Mouse (Mus musculus) MEL (cell line): ENCODE measurements around the gene Rbck1. TPM values are rescaled to one million over a fixed set of nuclear protein-coding genes. Genes with fewer than 3 reads are reported as not detected.
A peak's percentile ranks its signal among the peaks of the same experiment; 100 is the strongest.

ENCODE experiments used
- DNase-seq: peaks from one replicate; pipeline ENCODE4 v3.0.0; 2011; ENCODE audit warnings: low read depth, low spot score
- H3K27ac ChIP-seq: 2 replicates; pipeline ENCODE4 v1.5.1; 2012; ENCODE audit warnings: low read depth, mild to moderate bottlenecking, control low read depth, low read length, moderate library complexity; ENCODE audit not compliant: control insufficient read depth
- H3K27me3 ChIP-seq, 2 experiments: fragments of 150-350 bp in 1 of 2; sonication (generic) in 1 of 2; 2 replicates each; pipeline ENCODE4 v1.6.1; 2012; ENCODE audit warnings: low read length in 2 of 2, mild to moderate bottlenecking in 2 of 2, improper control_type of control experiment in 1 of 2, moderate library complexity in 1 of 2; ENCODE audit not compliant: insufficient read depth in 2 of 2, control insufficient read depth in 1 of 2
- H3K36me3 ChIP-seq, 2 experiments: 2 replicates each; pipeline ENCODE4 v1.6.1; 2012 to 2014; ENCODE audit warnings: low read length in 2 of 2, improper control_type of control experiment in 1 of 2, inconsistent platforms in 1 of 2, mild to moderate bottlenecking in 1 of 2; ENCODE audit not compliant: insufficient read depth in 2 of 2, control insufficient read depth in 1 of 2
- H3K4me1 ChIP-seq, 2 experiments: fragments of 150-350 bp in 1 of 2; sonication (generic) in 1 of 2; 2 replicates each; pipeline ENCODE4 v1.6.1; 2012; ENCODE audit warnings: low read length in 2 of 2, improper control_type of control experiment in 1 of 2, mild to moderate bottlenecking in 1 of 2; ENCODE audit not compliant: insufficient read depth in 2 of 2, control insufficient read depth in 1 of 2
- H3K4me3 ChIP-seq, 2 experiments: fragments of 150-350 bp in 1 of 2; sonication (generic) in 1 of 2; 2 replicates each; pipeline ENCODE4 v1.5.1; 2012; ENCODE audit warnings: low read depth in 2 of 2, low read length in 2 of 2, mild to moderate bottlenecking in 2 of 2, moderate library complexity in 2 of 2, control low read depth in 1 of 2, improper control_type of control experiment in 1 of 2; ENCODE audit not compliant: control insufficient read depth in 1 of 2, insufficient read depth in 1 of 2
- H3K79me2 ChIP-seq: 2 replicates; pipeline ENCODE4 v1.6.1; 2012; ENCODE audit warnings: mild to moderate bottlenecking, low read length, moderate library complexity; ENCODE audit not compliant: control insufficient read depth, poor library complexity, insufficient read depth
- H3K9ac ChIP-seq: 2 replicates; pipeline ENCODE4 v1.6.1; 2012; ENCODE audit warnings: low read depth, mild to moderate bottlenecking, control low read depth, low read length, moderate library complexity; ENCODE audit not compliant: control insufficient read depth, poor library complexity, severe bottlenecking
- H3K9me3 ChIP-seq: fragments of 150-350 bp; sonication (generic); replicated peaks from 2 replicates; pipeline ENCODE4 v1.6.1; 2012; ENCODE audit warnings: mild to moderate bottlenecking, low read length, improper control_type of control experiment, moderate library complexity; ENCODE audit not compliant: insufficient read depth
- BHLHE40 ChIP-seq: IDR thresholded peaks from 2 replicates; pipeline ENCODE4 v1.6.1; 2012; ENCODE audit warnings: low read depth, mild to moderate bottlenecking, inconsistent platforms, low read length, improper control_type of control experiment, borderline replicate concordance
- CTCF ChIP-seq, 3 experiments: IDR thresholded peaks in 2 of 3; conservative IDR thresholded peaks in 1 of 3; 2 replicates each; pipeline ENCODE4 v1.5.1; 2011 to 2012; ENCODE audit warnings: low read length in 3 of 3, low read depth in 2 of 3, mild to moderate bottlenecking in 2 of 3, improper control_type of control experiment in 1 of 3, inconsistent platforms in 1 of 3, mixed read lengths in 1 of 3, moderate library complexity in 1 of 3; ENCODE audit not compliant: control insufficient read depth in 1 of 3, insufficient read depth in 1 of 3, poor library complexity in 1 of 3, severe bottlenecking in 1 of 3
- ELF1 ChIP-seq: IDR thresholded peaks from 2 replicates; pipeline ENCODE4 v1.6.1; 2014; ENCODE audit warnings: low read depth, mild to moderate bottlenecking, inconsistent platforms, low read length, improper control_type of control experiment, moderate library complexity
- EP300 ChIP-seq, 2 experiments: IDR thresholded peaks; 2 replicates each; pipeline ENCODE4 v1.6.1; 2011; ENCODE audit warnings: improper control_type of control experiment in 2 of 2, low read length in 2 of 2, low read depth in 1 of 2, mild to moderate bottlenecking in 1 of 2
- ETS1 ChIP-seq: IDR thresholded peaks from 2 replicates; pipeline ENCODE4 v1.6.1; 2012; ENCODE audit warnings: low read depth, mild to moderate bottlenecking, inconsistent platforms, low read length, improper control_type of control experiment, moderate library complexity
- GABPA ChIP-seq: IDR thresholded peaks from 2 replicates; pipeline ENCODE4 v1.6.1; 2012; ENCODE audit warnings: low read depth, mild to moderate bottlenecking, inconsistent platforms, low read length, improper control_type of control experiment, moderate library complexity
- GATA1 ChIP-seq: IDR thresholded peaks from 2 replicates; pipeline ENCODE4 v1.6.1; 2011; ENCODE audit warnings: low read depth, low read length, improper control_type of control experiment
- HCFC1 ChIP-seq: IDR thresholded peaks from 2 replicates; pipeline ENCODE4 v1.6.1; 2012; ENCODE audit warnings: low read depth, mild to moderate bottlenecking, inconsistent platforms, low read length, improper control_type of control experiment, moderate library complexity
- MAFK ChIP-seq: IDR thresholded peaks from 2 replicates; pipeline ENCODE4 v1.6.1; 2011; ENCODE audit warnings: low read depth, mild to moderate bottlenecking, low read length, improper control_type of control experiment, borderline replicate concordance
- MAX ChIP-seq: IDR thresholded peaks from 2 replicates; pipeline ENCODE4 v1.6.1; 2011; ENCODE audit warnings: low read length, improper control_type of control experiment
- MAZ ChIP-seq: IDR thresholded peaks from 2 replicates; pipeline ENCODE4 v1.6.1; 2012; ENCODE audit warnings: low read depth, mild to moderate bottlenecking, inconsistent platforms, low read length, improper control_type of control experiment
- MXI1 ChIP-seq: IDR thresholded peaks from 2 replicates; pipeline ENCODE4 v1.6.1; 2011; ENCODE audit warnings: mild to moderate bottlenecking, low read depth, low read length, improper control_type of control experiment
- MYB ChIP-seq: IDR thresholded peaks from 2 replicates; pipeline ENCODE4 v1.6.1; 2011; ENCODE audit warnings: mild to moderate bottlenecking, low read depth, low read length, improper control_type of control experiment
- MYC ChIP-seq: IDR thresholded peaks from 2 replicates; pipeline ENCODE4 v1.6.1; 2011; ENCODE audit warnings: low read depth, mild to moderate bottlenecking, low read length, improper control_type of control experiment, moderate library complexity
- RCOR1 ChIP-seq: IDR thresholded peaks from 2 replicates; pipeline ENCODE4 v1.6.1; 2012; ENCODE audit warnings: low read depth, mild to moderate bottlenecking, inconsistent platforms, low read length, improper control_type of control experiment
- SIN3A ChIP-seq: IDR thresholded peaks from 2 replicates; pipeline ENCODE4 v1.6.1; 2012; ENCODE audit warnings: low read length, improper control_type of control experiment, inconsistent platforms
- TAL1 ChIP-seq: IDR thresholded peaks from 2 replicates; pipeline ENCODE4 v1.6.1; 2012; ENCODE audit warnings: mild to moderate bottlenecking, inconsistent platforms, low read length, moderate library complexity, mixed read lengths
- TBP ChIP-seq: IDR thresholded peaks from 2 replicates; pipeline ENCODE4 v1.8.0; 2011; ENCODE audit warnings: low read depth, low read length, improper control_type of control experiment
- TCF12 ChIP-seq: IDR thresholded peaks from 2 replicates; pipeline ENCODE4 v1.6.1; 2014; ENCODE audit warnings: low read depth, mild to moderate bottlenecking, inconsistent platforms, low read length, improper control_type of control experiment, moderate library complexity
- ZKSCAN1 ChIP-seq: IDR thresholded peaks from 2 replicates; pipeline ENCODE4 v1.6.1; 2012; ENCODE audit warnings: low read depth, mild to moderate bottlenecking, inconsistent platforms, low read length, improper control_type of control experiment, moderate library complexity
- ZMIZ1 ChIP-seq: IDR thresholded peaks from 2 replicates; pipeline ENCODE4 v1.6.1; 2012; ENCODE audit warnings: low read depth, mild to moderate bottlenecking, inconsistent platforms, low read length, improper control_type of control experiment, moderate library complexity
- ZNF384 ChIP-seq: IDR thresholded peaks from 2 replicates; pipeline ENCODE4 v1.6.1; 2012; ENCODE audit warnings: low read depth, mild to moderate bottlenecking, inconsistent platforms, low read length, improper control_type of control experiment
- polyA plus RNA-seq, 2 experiments: library from polyadenylated mRNA; stranded (reverse) in 1 of 2; unstranded in 1 of 2; fragments of >175 nt in 1 of 2; fragments of >200 nt in 1 of 2; gene quantifications; 2 replicates each; pipeline versions ENCODE4 v1.2.1 to v1.2.4; 2012; ENCODE audit warnings: low replicate concordance in 2 of 2, low read depth in 1 of 2; ENCODE audit not compliant: insufficient read length in 2 of 2, insufficient read depth in 1 of 2, missing spikeins in 1 of 2
- total RNA-seq: library from RNA; depleted of rRNA; stranded (reverse); fragments of 300-350 nt; gene quantifications from 2 replicates; pipeline ENCODE4 v1.2.3, GENCODE M21; 2012

The Rbck1 gene
- total and polyA plus RNA-seq, 3 experiments, result 90.9 to 162 (median 92.1) TPM

- DNase-seq, result peak; percentile 95
- H3K9me3 ChIP-seq, result no peaks in the 10 kb centered on the region
- H3K4me3 ChIP-seq, result peak overlapping the region; percentile 19 to 40
- H3K4me1 ChIP-seq, result peaks cover 31 to 63% of the 10 kb centered on the region in 2 experiments
- H3K27ac ChIP-seq, result peak overlapping the region; percentile 92
- H3K9ac ChIP-seq, result peak overlapping the region; percentile 84
- TF ChIP-seq MAFK (0 out of 2 replicates have a peak, but pooled peaks have one; percentile 35), ZMIZ1 (peak; percentile 38; the same call in 1 of the 2 replicates), ZKSCAN1 (0 out of 2 replicates have a peak, but pooled peaks have one; percentile 14), TAL1 (peak; percentile 91), RCOR1 (peak; percentile 73), MYB (no peak), MAZ (peak; percentile 51), GABPA (no peak), ELF1 (no peak), TCF12 (peak; percentile 97), HCFC1 (no peak), BHLHE40 (no peak; the same call in 1 of the 2 replicates), GATA1 (peak; percentile 98), EP300 (IDR thresholded peaks at IDR 0.05; ENCODE audit: low read depth in 1 of 2, low read length in 2 of 2) (peak; percentile 95 to 96), ZNF384 (peak; percentile 91), TBP (0 out of 2 replicates have a peak, but pooled peaks have one; percentile 13), MXI1 (peak; percentile 59), CTCF (IDR thresholded peaks at IDR 0.05 in 2 of 3, conservative IDR thresholded peaks at IDR 0.05 in 1 of 3; ENCODE audit: control insufficient read depth in 1 of 3, insufficient read depth in 1 of 3, low read depth in 2 of 3, low read length in 3 of 3, poor library complexity in 1 of 3, severe bottlenecking in 1 of 3) (no peak), MYC (peak; percentile 31), ETS1 (peak; percentile 90), MAX (peak; percentile 53; the same call in 1 of the 2 replicates), SIN3A (peak; percentile 87)
- TF ChIP-seq, all 39 proteins: peak for 16
- H3K36me3 ChIP-seq, result peaks cover 9 to 57% of the 10 kb centered on the region in 2 experiments; a peak in 3 of 4 replicates
- H3K27me3 ChIP-seq, result no peaks in the 10 kb centered on the region
- H3K79me2 ChIP-seq, result peaks cover 17% of the 10 kb centered on the region
Observed at GRCm38 (mm10) chr2:152346776-152347465, 14.5 kb upstream of the Rbck1 start.
